Mouse (Mus musculus): Measurements from ENCODE around the gene Zhx3.

The Zhx3 gene

GRCm38 (mm10) chr2:160881462-160882101, 8.8 kb upstream of the Zhx3 start:
- DNase-seq = no peak

- DNase-seq = peak; percentile 60
These were observed 7.8 kb upstream of the Zhx3 start, which contains the start of gene Lpin3 for GRCm38 (mm10) chr2:160880453-160881195. TSS of gene Lpin3 (plus strand) at chr2:160880670.

GRCm38 (mm10) chr2:160876115-160876514, 3.3 kb upstream of the Zhx3 start:
- DNase-seq = no peak

GRCm38 (mm10) chr2:160874231-160874877, 1.6 kb upstream of the Zhx3 start:
- peak; percentile 31 for DNase-seq

GRCm38 (mm10) chr2:160872395-160872794, 403 bp downstream of the Zhx3 start:
- peak; percentile 90 for DNase-seq

GRCm38 (mm10) chr2:160871310-160871709, 1.5 kb downstream of the Zhx3 start:
- DNase-seq = no peak

GRCm38 (mm10) chr2:160869446-160869845, 3.4 kb downstream of the Zhx3 start:
- no peak for DNase-seq

- DNase-seq = no peak
These were observed 7.5 kb downstream of the Zhx3 start for GRCm38 (mm10) chr2:160865266-160865665.

- no peak for DNase-seq
These were observed 8.7 kb downstream of the Zhx3 start for GRCm38 (mm10) chr2:160864112-160864511.

GRCm38 (mm10) chr2:160860363-160860762, 12.4 kb downstream of the Zhx3 start:
- no peak for DNase-seq

- DNase-seq = no peak
These were observed 16.3 kb downstream of the Zhx3 start for GRCm38 (mm10) chr2:160856359-160857102.

- no peak for DNase-seq
These were observed 18.1 kb downstream of the Zhx3 start for GRCm38 (mm10) chr2:160854687-160855086.

- DNase-seq = no peak
These were observed 22.4 kb downstream of the Zhx3 start for GRCm38 (mm10) chr2:160850360-160850759.

GRCm38 (mm10) chr2:160849617-160850240, 23.1 kb downstream of the Zhx3 start:
- DNase-seq = no peak

GRCm38 (mm10) chr2:160848186-160848585, 24.6 kb downstream of the Zhx3 start:
- no peak for DNase-seq

GRCm38 (mm10) chr2:160847664-160848063, 25.1 kb downstream of the Zhx3 start:
- no peak for DNase-seq

GRCm38 (mm10) chr2:160840838-160841237, 32.0 kb downstream of the Zhx3 start:
- DNase-seq = no peak

- DNase-seq = no peak
These were observed 62.0 kb downstream of the Zhx3 start for GRCm38 (mm10) chr2:160810802-160811201.

- no peak for DNase-seq
These were observed 62.4 kb downstream of the Zhx3 start for GRCm38 (mm10) chr2:160810376-160810775.

- DNase-seq = peak; percentile 60
These were observed 66.7 kb downstream of the Zhx3 start for GRCm38 (mm10) chr2:160806091-160806521.

GRCm38 (mm10) chr2:160804794-160805527, 67.8 kb downstream of the Zhx3 start:
- DNase-seq = no peak

- no peak for DNase-seq
These were observed 70.5 kb downstream of the Zhx3 start for GRCm38 (mm10) chr2:160802326-160802725.

Measured in kidney, postnatal 10 days (tissue).